Mouse (Mus musculus) mouse trophoblast stem cell (cell line): ENCODE results near the gene Vmn1r200.
"Not testable (repeated sequence)": the region's sequence is repeated elsewhere in the genome, so short reads cannot be mapped to it uniquely, and the experiment has no call there.

Source experiments
- in situ Hi-C, 2 experiments: fragments of 300-500 bp; cut with MseI, MboI; formaldehyde crosslinking; loops; 2 replicates in 1 of 2; 3 replicates in 1 of 2; pipeline ENCODE4 v1.15.1; 2025

The Vmn1r200 gene

DNA sequence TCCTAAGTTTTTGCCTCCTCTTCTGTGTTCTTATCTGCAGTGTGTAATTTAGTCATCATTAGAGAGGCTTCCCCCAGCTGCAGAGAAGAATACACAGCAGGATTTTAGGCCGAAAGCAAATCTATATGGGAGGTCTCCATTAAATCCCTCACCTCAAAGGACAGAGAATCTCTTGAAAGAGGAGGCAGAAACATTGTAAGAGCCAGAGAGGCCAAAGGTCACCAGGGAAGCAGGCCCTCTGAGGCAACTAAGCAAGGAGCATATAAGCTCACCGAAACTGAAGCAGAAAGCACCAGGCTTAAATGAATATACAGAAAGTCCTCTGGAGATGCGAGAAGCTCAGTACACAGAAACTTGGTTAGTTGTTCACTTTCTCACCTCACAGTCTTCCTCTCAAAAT is at the start of gene Vmn1r200:
Vmn1r200 (plus strand) TSS at position 301 of the 400 bp plus-strand sequence.
- in situ Hi-C loops = no loop called here

DNA sequence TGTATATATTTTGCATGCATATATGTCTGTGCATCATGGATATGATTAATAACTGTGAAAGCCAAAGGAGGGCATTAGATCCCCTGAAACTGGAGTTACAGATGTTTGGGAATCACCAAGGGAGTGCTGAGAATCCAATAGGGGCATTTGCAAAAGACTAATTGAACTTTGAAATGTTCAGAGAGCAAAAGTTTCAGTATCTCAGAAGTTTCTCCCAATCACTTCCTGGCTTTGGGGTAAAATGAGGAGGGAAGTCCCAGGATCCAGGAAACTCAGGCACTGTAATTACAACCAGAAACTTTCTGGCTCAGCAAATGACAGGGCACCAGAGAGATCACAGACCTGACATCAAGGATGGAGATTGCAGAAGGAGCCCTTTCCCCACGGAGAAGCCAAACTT is 40.1 kb upstream of the Vmn1r200 start, which contains the start of gene Vmn1r198:
Vmn1r198 (plus strand) TSS at position 301 of the 400 bp plus-strand sequence.
- in situ Hi-C loops = no loop called here

DNA sequence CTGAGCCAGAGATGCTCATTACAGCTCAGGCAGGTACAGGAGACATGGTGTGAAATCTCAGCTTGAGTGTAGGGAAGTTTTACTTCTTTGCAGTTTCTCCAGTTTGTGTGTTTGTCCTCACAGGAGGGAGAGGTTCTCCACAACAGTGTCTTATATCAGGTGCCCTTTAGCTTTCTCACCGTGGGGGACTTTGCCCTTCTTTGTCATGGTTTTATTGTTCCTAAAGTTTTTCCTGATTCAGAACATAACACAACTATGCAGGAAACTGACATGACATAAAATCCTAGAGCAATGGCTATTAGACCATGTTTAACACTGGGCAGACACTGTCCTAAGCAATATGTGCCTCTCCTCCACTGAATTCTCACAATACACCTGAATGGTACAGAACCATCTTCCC is 39.4 kb upstream of the Vmn1r200 start:
- in situ Hi-C loops = no loop called here

DNA sequence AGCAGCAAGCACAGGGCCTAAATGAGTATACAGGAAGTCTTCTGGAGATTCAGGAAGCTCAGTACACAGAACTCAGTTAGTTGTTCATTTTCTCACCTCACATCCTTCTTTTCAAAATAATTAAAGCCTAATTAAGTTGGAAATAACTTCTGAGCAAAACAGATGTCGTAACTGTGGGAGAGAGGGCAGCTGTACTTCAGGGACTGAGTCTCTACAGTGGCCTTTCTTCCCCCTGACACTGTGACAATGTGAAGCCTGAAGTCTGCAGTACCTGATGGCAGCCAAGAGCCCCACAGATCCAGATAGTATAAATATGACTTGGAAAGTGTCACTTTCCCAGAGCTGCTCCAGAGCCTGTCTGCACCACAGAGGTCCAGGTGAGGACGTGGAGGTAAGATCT is 10.7 kb upstream of the Vmn1r200 start, which contains the start of gene Vmn1r199:
Vmn1r199 (plus strand) TSS at position 301 of the 400 bp plus-strand sequence.
- in situ Hi-C loops = no loop called here

DNA sequence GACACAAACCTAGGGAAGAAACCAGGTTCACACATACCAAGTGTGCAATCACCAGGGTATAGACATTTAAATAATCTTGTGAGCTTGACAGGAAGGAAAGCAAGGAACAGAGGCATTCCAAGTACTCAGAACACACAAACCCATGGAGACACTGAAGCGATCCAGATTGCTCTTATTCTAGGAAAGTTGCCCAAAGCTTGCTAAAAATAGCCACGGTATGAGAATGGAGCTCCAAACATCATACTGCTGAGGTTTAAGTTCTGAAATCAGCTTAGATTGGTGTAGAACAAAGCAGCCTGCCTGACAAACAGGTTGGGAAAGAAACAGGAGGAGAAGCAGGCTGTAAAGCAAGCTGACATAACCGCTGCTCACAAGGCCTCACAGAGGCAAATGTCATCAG is 9.0 kb upstream of the Vmn1r200 start:
- in situ Hi-C loops = not testable (repeated sequence)

DNA sequence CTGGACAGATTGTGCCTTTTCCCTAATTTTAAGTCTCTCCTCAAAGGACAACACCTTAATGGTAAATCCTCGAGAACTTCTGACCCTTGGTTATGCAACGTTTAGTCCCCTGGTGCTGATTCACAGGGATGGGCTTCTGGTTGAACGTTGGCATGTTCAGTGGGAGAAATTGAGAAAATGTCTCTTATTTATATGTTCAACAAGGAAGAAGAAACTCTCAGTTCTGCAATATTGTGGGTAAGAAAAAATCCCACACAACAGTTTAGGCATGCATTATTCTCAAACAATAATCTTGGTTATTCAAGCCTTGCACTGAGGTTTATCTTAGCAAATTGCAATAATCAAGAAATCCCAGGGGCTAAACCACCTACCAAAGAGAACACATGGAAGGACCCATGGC is 6.8 kb upstream of the Vmn1r200 start:
- in situ Hi-C loops = no loop called here

DNA sequence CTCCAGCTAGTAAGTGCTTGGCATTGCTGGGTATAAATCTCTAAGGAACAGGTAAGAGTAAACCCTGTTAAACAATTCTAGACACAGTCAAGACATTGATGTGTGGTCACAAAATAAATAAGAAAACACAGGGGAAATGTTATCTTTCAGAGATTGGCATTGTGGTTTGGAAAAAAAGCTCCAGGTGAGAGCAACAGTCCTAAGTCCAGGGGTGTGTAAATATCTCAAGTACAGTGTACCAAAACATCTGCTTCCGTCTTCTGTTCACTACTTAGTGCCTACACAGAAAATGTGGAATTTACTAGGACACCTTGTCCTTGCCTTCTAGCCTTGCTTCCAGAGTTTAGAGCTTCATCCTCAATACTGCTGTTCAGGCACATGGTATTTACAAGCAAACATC is 3.1 kb upstream of the Vmn1r200 start:
- in situ Hi-C loops = no loop called here

DNA sequence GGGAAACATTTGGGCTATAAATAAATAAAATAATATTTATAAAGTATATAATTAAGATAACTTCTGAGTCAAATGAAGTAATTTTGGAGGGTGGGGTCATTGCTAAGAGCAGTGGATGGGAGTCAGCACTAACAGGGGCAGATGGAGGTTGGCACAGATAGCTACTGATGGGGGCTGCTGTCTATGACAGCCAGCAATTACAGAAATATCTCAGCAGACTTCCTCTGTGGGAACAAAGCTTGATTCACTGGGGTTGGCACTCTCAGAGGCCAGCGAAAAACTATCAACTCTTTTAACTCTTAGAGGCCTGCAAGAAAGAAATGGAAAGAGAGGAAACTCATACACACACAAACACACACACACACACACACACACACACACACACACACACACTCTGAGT is 12.8 kb downstream of the Vmn1r200 start:
- in situ Hi-C loops = no loop called here
